Mouse (Mus musculus) E14TG2a.4 (cell line): ENCODE measurements around the gene Fmnl2.

Experiments used
- H3K27me3 ChIP-seq: 2 replicates; pipeline ENCODE4 v1.6.1; 2014; ENCODE audit warnings: low read length, control low read depth; ENCODE audit not compliant: insufficient read depth
- H3K36me3 ChIP-seq: 2 replicates; pipeline ENCODE4 v1.6.1; 2014; ENCODE audit warnings: low read length, control low read depth; ENCODE audit not compliant: insufficient read depth
- H3K4me1 ChIP-seq: replicated peaks from 2 replicates; pipeline ENCODE4 v1.6.1; 2014; ENCODE audit warnings: low read depth, low read length, control low read depth
- H3K4me3 ChIP-seq: replicated peaks from 2 replicates; pipeline ENCODE4 v1.5.1; 2014; ENCODE audit warnings: mild to moderate bottlenecking, low read length
- H3K9me3 ChIP-seq: 2 replicates; pipeline ENCODE4 v1.6.1; 2014; ENCODE audit warnings: low read length, control low read depth
- CTCF ChIP-seq: conservative IDR thresholded peaks from 2 replicates; pipeline ENCODE4 v1.5.1; 2014; ENCODE audit warnings: low read length
- NANOG ChIP-seq: IDR thresholded peaks from 2 replicates; pipeline ENCODE4 v1.6.1; 2014; ENCODE audit warnings: borderline replicate concordance, low read length, mixed read lengths
- POU5F1 ChIP-seq: IDR thresholded peaks from 2 replicates; pipeline ENCODE4 v1.6.1; 2014; ENCODE audit warnings: low read length, borderline replicate concordance

The Fmnl2 gene

DNA sequence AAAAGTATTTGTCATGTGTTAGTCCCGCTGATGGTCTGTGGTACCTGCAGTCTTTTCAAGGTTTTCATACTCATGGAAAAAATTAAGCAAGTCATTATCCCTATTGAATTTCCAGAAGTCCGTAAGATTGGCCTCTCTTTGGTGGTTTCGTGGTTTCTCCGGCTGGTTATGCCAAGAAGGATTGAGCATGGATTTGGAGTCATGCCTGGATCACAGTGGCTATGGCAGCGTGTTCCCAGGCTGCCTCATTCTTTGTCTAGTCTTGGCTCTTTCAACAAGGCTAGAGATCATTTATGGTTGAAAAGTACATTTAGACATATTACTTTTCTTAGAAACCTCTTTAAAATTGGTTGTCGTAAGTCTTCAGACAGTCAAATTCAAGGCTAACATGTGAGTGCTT is 192.7 kb downstream of the Fmnl2 start:
- Histone ChIP-seq H3K9me3 (no peaks in the 10 kb centered on the region), H3K4me1 (no peaks in the 10 kb centered on the region), H3K27me3 (no peaks in the 10 kb centered on the region), H3K36me3 (peaks cover 14% of the 10 kb centered on the region; the same call in 1 of the 2 replicates), H3K4me3 (no peak overlapping the region)
- no peak for TF ChIP-seq CTCF
- TF ChIP-seq NANOG: no peak
- TF ChIP-seq POU5F1: no peak

DNA sequence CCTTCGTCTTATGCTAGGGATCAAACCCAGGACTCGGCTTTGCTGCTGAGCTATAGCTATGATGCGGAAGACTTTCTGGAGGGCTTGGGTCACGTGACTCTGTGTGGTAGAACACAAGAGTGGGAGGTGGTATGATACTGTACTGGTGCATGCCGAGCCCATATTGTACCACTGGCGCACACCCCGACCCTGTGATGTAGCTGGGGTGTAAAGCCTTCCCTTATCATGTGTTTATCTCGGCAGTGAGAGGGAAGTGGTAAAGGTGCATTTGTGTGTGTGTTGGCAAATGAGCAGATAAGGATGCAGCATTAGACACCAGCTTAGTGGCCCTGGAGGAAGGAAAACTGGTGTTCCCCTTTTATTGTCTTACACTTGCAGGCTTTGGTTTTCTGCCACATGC is 193.8 kb downstream of the Fmnl2 start:
- TF ChIP-seq POU5F1: no peak
- TF ChIP-seq CTCF: no peak
- no peak for TF ChIP-seq NANOG
- no peaks in the 10 kb centered on the region for H3K27me3 ChIP-seq
- H3K4me1 ChIP-seq: no peaks in the 10 kb centered on the region
- no peak overlapping the region for H3K4me3 ChIP-seq
- H3K36me3 ChIP-seq: peaks cover 14% of the 10 kb centered on the region; the same call in 1 of the 2 replicates
- H3K9me3 ChIP-seq: no peaks in the 10 kb centered on the region

- H3K36me3 ChIP-seq: peaks cover 14% of the 10 kb centered on the region; the same call in 1 of the 2 replicates
- no peak for TF ChIP-seq CTCF
- TF ChIP-seq POU5F1: no peak
- TF ChIP-seq NANOG: no peak
- H3K9me3 ChIP-seq: no peaks in the 10 kb centered on the region
- no peaks in the 10 kb centered on the region for H3K4me1 ChIP-seq
- no peak overlapping the region for H3K4me3 ChIP-seq
- no peaks in the 10 kb centered on the region for H3K27me3 ChIP-seq
Measured at GRCm38 (mm10) chr2:53053714-53054113, 196.1 kb downstream of the Fmnl2 start.

GRCm38 (mm10) chr2:53056556-53056955 is 198.9 kb downstream of the Fmnl2 start:
- H3K9me3 ChIP-seq: no peaks in the 10 kb centered on the region
- no peak overlapping the region for H3K4me3 ChIP-seq
- no peaks in the 10 kb centered on the region for H3K4me1 ChIP-seq
- TF ChIP-seq CTCF (no peak), NANOG (no peak), POU5F1 (no peak)
- H3K36me3 ChIP-seq: peaks cover 10% of the 10 kb centered on the region; the same call in 1 of the 2 replicates
- H3K27me3 ChIP-seq: no peaks in the 10 kb centered on the region

DNA sequence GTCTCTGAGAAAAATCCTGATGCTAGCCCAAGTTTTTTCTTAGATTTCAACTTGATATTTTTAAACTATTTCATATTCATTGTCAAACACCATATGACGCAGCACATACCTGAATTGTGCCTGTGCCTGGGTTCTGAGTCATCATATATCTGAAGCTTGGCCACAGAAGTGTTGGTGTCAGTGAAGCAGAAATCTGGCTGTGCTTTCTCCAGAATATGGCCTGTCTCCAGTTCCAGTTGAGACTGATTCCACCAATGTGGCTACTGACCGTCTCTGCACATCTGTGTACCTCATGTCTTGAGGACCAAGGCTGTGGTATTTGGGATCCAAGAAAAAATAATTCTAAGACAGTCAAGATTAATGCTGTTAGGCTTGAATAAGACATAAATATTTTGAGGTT is 199.6 kb downstream of the Fmnl2 start:
- H3K27me3 ChIP-seq: no peaks in the 10 kb centered on the region
- no peak for TF ChIP-seq POU5F1
- no peak for TF ChIP-seq CTCF
- no peak for TF ChIP-seq NANOG
- no peaks in the 10 kb centered on the region for H3K4me1 ChIP-seq
- H3K4me3 ChIP-seq: no peak overlapping the region
- no peaks in the 10 kb centered on the region for H3K9me3 ChIP-seq
- peaks cover 8% of the 10 kb centered on the region; the same call in 1 of the 2 replicates for H3K36me3 ChIP-seq

GRCm38 (mm10) chr2:53061363-53062000 is 203.8 kb downstream of the Fmnl2 start:
- H3K27me3 ChIP-seq: no peaks in the 10 kb centered on the region
- H3K36me3 ChIP-seq: no peaks in the 10 kb centered on the region
- H3K9me3 ChIP-seq: no peaks in the 10 kb centered on the region
- TF ChIP-seq CTCF (no peak), NANOG (no peak), POU5F1 (no peak)
- H3K4me3 ChIP-seq: no peak overlapping the region
- no peaks in the 10 kb centered on the region for H3K4me1 ChIP-seq

GRCm38 (mm10) chr2:53066973-53067372 is 209.3 kb downstream of the Fmnl2 start:
- Histone ChIP-seq H3K9me3 (no peaks in the 10 kb centered on the region), H3K4me3 (no peak overlapping the region), H3K4me1 (peaks cover 12% of the 10 kb centered on the region), H3K36me3 (no peaks in the 10 kb centered on the region), H3K27me3 (no peaks in the 10 kb centered on the region)
- TF ChIP-seq POU5F1 (no peak), CTCF (no peak), NANOG (no peak)

DNA sequence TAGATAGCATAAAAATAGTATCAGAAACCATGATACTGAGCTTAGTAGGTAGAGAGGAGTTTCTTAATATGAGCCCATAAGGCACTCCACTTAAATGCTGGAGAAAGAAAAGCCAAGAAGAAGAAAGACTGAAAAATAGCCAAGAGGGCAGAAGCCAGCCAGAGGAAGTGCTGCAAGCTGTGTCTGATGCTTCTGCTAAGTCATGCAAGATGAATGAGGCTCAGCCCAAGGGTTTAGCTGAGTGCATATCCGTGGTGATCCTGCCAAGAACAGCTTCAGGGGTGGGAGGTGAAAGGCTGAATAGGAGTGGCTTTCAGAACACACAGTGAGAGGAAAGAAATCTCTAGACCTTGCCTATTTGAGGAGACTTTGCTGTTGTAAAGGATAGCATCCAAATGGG is 212.9 kb downstream of the Fmnl2 start:
- no peaks in the 10 kb centered on the region for H3K9me3 ChIP-seq
- peaks cover 12% of the 10 kb centered on the region for H3K4me1 ChIP-seq
- TF ChIP-seq POU5F1 (no peak), CTCF (no peak), NANOG (no peak)
- H3K27me3 ChIP-seq: no peaks in the 10 kb centered on the region
- H3K4me3 ChIP-seq: no peak overlapping the region
- H3K36me3 ChIP-seq: no peaks in the 10 kb centered on the region

GRCm38 (mm10) chr2:53079693-53080286 is 222.1 kb downstream of the Fmnl2 start:
- Histone ChIP-seq H3K4me3 (no peak overlapping the region), H3K36me3 (no peaks in the 10 kb centered on the region), H3K27me3 (no peaks in the 10 kb centered on the region), H3K4me1 (no peaks in the 10 kb centered on the region), H3K9me3 (no peaks in the 10 kb centered on the region)
- no peak for TF ChIP-seq NANOG
- TF ChIP-seq CTCF: no peak
- no peak for TF ChIP-seq POU5F1
